Mouse (Mus musculus) large intestine, adult 2 months (tissue): ENCODE results near the gene Cln3. TPM values are rescaled to one million over a fixed set of nuclear protein-coding genes. Genes with fewer than 3 reads are reported as not detected.

Experiments used
- DNase-seq: peaks from one replicate; pipeline ENCODE4 v3.0.0-alpha.2; 2012; ENCODE audit warnings: low read depth, low spot score
- WGBS: fragments of 180-500 bp; shearing (Covaris S2); methylation state at CpG from one replicate; pipeline ENCODE4 v1.1.7; 2018; 5-methylcytosine and 5-hydroxymethylcytosine counted together
- polyA plus RNA-seq: library from polyadenylated mRNA; depleted of rRNA; stranded (reverse); fragments of >200 nt; gene quantifications from 2 replicates; pipeline ENCODE4 v1.2.3, GENCODE M21; 2012; rRNA removed

The Cln3 gene
- 35.0 and 37.1 TPM in 2 replicates for polyA plus RNA-seq

DNA sequence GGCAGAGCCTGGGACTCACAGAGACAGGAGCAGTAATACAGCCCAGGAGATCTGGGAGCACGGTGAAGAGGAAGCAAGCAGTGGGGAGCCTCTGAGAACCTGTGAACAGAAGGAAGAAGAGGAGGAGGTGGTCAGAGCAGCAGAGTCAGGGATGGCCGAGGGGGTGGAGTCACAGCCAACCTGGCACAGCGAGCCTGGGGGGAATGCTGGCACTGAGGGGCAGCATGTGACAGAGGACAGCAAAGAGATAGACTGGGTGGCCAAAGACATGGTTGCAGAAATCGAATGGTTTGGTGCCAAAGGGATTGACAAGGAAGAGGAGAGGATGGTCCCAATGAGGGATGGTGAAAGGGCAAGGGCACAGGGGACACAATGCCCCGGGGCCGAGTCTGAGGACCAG, at the start of gene Cln3:
TSS of gene Cln3 (minus strand) at position 101 of the 400 bp plus-strand sequence.
- WGBS: 85% methylated on average over 6 of the region's 6 CpGs
- DNase-seq: no peak

DNA sequence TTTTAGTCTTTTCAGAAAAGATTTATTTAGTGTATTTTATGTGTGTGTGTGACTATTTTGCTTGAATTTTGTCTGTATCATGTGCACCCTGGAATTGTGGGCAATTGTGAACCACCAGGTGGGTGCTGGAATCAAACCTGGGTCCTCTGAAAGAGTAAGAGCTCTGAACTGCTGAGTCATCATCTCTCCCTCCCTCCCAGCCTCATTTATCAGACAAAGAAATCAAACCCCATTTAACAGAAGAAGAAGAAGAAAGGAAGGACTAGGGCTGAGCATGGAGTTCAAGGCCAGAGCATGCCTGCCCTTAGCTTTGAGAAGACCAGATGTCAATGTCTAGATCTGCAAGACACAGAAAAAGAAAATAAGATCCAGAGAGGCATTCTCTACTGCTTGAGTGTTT, 49.8 kb upstream of the Cln3 start:
- DNase-seq: no peak

DNA sequence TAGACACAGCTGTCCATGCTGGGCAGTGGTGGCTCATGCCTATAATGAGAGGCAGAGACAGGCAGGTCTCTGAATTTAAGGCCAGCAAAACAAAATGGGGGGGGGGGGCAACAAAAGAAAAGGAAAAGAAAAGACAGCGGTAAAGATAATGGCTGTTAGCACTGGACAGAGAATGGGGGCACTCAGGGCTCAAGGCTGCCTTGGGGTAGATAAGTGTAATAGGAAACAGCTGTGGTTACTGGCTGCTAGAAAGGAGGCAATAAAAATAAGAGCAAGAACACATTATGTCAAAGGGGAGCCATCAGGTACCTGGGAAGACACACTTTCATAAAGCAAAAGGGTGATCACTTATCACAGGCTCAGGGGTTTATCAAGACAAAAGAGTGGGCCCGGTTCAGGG, 46.9 kb upstream of the Cln3 start:
- no peak for DNase-seq
- WGBS: 44% methylated on average over 2 of the region's 2 CpGs

DNA sequence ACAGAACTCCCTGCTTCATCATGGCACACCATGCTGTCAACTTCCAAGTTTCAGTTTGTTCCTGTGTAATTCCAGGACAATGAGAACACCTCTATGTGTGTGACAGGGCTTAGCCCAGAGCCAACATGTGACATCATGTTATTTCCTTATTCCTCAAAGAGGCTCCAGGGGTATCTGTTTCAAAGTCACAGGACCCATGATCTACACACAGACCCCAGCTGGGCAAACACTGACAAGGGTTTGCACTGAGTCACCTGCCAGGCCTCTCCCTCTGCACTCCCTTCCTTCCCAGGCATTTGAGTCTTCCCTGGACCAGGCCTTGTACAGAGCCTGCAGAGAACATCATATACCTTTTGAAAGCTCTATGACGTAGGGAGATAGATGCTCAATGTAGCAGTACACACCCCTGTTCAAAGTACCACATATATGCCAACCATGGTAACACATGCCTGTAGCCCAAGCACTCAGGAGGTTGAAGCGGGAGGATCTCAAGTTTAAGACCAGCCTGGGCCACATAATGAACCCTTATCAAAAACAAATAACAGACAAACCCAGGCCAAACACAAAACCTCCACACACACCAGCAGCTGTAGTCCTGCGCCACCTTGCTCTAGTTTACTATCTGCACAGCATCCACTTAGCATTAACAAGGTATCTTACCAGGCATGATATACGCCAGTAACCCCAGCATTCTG, 45.4 kb upstream of the Cln3 start, which contains the start of gene Nupr1:
TSS of gene Nupr1 (minus strand) at position 38 of the 695 bp plus-strand sequence.
- WGBS: 46% methylated on average over 4 of the region's 4 CpGs
- no peak for DNase-seq

DNA sequence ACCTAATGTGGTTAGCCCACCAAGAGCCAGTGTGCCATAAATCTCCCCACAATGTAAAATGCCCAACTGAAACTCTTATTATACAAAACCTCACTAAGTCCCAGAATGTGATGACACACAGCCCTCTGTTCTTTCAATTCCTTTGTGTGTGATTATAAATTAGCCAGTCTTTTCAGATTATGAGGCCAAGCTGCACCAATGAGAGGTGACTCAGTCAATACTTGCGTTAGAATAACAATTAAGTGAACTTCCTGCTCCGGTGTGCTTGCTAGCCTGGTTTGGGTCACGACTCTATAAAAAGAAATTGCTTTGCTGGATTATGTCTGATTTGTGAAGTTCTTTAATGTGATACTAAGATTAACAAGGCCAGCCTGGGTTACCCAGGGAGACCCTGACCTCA, 44.3 kb upstream of the Cln3 start:
- WGBS: 12% methylated on average over 3 of the region's 3 CpGs
- DNase-seq: no peak

DNA sequence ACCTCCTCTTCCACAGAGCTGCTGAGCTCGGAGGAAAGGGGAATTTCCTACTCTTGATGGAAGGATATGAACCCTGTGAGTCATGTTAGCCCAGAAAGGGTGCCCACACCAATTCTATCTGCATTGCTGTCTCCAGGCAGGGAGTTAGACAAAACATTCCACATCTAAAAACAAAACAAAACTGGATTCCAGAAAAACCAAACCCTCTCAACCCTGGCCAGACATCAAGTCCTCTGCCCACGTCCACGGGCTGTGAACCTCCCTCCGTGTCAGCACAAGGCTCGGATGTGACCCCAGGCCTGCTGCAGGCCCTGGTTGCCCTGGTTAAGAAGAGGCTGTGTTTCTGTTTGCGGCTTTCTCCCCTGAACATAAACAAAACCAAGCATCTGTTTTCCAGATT, 42.5 kb upstream of the Cln3 start:
- DNase-seq: no peak
- WGBS: 65% methylated on average over 6 of the region's 6 CpGs

DNA sequence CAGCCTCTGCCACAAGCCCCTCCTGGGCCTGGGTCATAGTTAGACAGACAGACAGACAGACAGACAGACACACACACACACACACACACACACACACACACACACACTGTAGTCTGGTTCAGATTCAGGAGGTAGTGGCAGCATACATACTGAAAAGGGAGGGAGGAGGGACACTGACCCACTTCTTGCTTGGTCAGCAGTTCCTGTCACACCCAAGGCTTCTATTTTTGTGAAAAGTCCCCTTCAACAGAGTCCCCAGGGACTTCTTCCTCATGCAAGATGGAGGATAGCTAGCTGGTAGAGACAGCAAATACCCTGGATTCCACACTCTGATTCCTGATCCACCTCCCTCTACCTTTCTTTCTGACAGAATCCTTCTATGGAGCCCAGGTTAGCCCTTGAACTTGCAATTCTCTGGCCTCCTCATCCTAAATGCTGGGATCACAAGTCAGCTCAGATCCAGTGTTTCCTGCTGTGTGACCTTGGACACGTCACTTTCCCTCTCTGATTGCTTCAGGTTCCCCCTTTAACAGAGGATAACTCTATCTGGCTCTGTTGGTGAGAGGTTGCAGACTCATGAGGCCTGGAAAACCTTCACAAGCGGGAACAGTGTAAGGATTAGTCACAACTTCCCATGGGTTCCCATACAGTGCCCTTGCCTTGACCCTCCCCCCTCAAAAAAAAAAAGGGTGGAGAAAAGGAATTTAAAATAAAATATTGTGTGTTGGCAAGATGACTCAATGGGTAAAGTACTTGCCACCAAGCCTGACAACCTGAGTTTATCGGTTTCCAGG, 40.4 kb upstream of the Cln3 start:
- WGBS: 55% methylated on average over 3 of the region's 3 CpGs
- no peak for DNase-seq

DNA sequence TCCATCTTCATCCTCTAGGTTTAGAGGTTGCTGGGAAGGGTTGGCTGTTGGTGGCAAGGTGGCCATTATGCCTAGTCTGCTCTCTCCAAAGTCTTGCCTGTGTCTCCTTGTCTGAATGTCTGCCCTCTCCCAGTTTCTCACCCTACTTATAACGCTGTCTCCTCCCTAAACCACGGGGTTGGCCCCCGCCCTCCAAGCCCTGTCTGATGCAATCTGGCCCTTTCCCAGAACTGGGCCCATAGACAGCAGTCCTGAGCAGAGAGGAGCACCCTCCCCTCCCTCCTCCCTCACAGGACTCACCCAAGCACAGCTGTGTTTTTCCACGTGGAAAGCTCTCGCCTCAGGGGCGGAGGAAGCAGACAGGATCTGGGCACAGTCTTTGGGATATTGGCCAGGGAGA, 39.8 kb upstream of the Cln3 start:
- WGBS: 4% methylated on average over 6 of the region's 6 CpGs
- no peak for DNase-seq

DNA sequence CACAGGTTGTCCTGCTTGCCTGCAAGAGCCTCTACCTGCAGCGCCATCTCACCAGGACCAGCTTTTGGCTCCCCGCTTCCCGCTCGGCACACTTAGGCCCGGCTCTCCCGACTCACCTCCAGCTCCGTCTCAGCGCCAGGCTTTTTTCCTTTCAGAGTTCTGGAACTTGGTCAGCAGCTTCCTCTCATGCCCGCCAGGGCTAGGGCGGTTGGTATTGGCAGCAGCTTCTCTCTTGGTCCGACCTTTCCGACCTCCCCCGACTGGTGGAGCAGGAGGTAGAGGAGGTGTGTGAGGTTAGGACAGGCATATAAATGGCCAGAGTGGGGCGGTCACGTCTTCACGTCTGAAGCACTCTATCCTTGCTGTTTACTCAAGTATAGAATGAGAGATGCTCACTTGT, 39.2 kb upstream of the Cln3 start:
- no peak for DNase-seq
- 66% methylated on average over 16 of the region's 16 CpGs for WGBS

DNA sequence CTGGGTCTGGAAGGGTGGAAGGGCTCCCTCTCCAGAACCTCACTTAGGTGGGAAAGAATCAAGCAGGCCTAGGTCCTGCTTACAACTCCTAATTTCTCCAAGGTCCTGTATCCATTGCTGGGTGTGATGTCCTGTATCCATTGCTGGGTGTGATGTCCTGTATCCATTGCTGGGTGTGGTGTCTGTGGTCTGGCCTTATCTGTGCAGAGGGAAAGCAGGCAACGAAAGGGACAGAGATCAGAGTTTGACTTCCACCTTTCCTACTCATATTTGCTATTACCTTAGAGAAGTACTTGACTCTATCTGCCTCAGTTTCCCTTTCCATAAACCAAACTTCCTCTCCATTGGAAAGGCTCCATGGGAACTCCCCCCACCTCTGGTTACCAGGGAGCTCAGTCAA, 37.8 kb upstream of the Cln3 start:
- 50% methylated on average over 1 of the region's 1 CpGs for WGBS
- DNase-seq: no peak

DNA sequence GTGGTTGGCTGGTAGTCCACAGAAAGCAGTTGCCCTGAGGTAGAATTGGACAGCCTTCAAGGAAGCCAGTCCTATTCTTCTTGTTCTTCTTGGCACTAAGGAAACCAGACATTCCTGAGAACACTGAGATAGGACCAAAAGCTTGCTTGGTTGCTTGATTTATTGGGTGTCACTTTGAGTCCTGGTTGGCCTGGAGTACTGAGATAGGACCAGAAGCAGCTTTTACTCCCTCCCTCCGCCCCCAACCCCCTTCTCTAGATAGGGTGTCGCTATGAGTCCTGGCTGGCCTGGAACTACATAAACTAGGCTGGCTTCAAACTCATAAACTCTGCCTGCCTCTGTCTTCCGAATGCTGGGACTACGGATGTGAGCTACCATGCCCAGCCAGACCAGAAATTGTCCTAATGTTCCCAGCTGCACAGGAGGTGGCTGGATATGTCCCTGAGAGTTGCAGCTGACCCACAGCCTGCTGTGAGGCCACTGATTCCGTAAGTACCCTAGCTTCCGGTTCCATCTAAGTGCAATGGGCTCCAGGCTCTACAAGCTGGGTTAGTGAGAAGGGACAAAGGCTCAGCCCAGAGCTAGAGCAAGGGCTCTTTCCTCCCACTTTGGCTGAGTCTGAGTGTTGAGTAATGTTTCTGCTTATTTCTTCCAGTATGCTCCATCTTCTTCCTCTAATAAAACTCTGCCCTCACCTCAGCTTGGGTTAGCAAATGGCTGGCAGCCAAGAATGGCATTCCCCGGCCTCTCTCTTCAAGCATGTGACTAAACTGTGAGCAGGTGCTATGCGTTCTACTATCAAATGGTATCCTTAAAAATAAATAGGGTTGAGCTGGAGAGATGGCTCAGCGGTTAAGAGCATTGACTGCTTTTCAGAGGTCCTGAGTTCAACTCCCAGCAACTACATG, 36.1 kb upstream of the Cln3 start:
- no peak for DNase-seq
- WGBS: 43% methylated on average over 9 of the region's 9 CpGs

DNA sequence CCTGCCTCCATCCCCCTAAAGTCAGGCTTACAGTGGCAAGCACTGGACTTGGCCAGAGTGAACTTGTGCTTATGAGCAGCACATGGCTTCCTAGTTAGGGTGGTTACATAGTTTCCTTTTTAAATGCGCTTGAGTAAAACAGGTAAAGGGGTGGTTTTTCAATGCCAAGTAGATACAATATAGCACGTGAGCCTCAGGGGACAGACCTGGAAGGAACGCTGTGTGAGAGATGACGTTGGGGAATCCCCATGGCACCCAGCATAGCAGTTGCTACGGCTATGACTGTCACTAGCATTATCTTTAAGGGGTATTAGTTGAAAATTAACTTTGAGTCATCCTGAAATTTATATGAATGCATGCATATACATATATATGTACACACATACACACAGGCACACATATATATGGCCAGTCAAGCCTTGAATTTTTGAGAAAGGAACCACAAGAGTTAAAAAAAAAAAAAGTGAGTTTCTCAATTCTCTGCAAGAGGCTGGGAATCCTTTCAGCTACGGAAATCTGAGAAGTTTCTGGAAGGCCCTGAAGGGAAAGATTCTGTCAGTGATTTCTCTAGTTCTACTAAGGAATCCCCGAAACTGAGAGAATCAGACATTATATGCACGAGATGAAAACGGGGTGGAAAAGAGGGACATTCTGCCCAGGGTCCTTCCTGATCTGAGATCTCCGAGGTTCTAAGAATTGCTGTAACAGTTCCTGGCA, 34.1 kb upstream of the Cln3 start:
- DNase-seq: no peak
- 63% methylated on average over 10 of the region's 10 CpGs for WGBS

DNA sequence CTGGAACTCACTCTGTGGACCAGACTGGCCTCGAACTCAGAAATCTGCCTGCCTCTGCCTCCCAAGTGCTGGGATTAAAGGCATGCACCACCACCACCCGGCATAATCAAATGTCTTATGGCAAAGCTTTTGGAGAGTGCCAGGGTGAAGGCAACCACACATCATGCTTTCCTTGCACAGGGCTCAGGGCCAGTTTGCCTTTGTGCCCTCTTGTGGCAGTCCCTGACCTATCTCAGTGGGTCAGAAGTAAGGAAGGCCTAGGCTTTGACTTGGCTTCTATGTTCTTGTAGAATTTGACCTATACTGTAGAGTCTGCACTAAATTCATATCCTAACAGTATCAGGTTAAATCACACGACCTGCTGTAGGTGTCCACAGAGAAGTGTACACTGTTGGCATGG, 31.1 kb upstream of the Cln3 start:
- no peak for DNase-seq
- 80% methylated on average over 3 of the region's 3 CpGs for WGBS

DNA sequence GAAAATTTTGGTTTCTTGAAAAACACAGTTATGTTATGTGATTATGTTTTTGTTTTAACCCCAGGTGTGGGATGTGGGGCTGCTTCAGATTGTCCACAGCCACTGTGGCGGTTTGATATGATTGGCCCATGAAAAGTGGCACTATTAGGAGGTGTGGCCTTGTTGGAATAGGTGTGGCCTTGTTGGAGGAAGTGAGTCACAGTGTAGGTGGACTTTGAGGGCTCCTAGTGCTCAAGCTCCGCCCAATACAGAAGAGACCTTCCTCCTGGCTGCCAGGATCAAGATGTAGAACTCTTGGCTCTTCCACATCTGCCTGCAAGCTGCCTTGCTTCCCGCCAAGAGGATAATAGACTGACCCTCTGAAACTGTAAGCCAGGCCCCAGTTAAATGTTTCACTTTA, 27.1 kb upstream of the Cln3 start:
- WGBS: 93% methylated on average over 3 of the region's 3 CpGs
- no peak for DNase-seq

DNA sequence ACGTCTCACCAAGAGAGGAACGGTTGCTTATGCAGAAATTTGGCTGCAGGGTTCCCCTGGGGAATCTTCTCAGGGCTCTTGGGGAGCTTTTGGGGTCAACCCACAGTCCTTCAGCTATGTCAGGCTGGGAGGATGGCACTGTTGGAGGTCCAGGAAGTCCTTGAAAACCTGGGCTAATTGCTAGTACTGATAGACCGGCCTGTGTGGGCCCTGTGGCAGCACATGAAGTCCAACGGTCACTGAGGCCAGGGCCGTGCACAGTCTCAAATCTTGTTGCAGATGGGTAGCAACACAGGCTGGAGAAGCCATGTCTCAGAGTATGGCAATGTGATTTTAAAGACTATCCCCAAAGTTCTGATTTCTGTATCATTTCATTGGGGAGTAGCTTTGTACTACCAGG, 22.2 kb upstream of the Cln3 start:
- WGBS: 79% methylated on average over 5 of the region's 5 CpGs
- no peak for DNase-seq

DNA sequence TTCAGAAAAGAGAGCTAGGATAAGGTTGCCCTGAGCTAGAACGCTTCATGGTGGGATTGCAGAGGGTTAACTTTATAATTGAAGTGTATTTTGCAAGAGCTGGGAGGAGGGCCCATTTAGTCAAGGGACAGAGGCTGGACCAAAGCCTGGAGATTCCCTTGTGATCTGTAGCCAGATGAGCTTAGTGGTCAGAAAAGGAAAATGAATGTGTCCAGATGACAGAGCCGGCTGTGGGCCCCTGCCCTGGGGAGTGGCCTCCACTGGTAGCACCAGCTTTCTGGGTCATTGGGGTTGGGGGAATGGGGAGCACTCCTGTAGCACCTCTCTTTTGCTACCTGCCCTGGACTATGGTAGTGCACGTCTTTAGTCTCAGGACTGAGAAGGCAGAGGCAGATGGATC, 21.4 kb upstream of the Cln3 start:
- WGBS: 52% methylated on average over 3 of the region's 3 CpGs

DNA sequence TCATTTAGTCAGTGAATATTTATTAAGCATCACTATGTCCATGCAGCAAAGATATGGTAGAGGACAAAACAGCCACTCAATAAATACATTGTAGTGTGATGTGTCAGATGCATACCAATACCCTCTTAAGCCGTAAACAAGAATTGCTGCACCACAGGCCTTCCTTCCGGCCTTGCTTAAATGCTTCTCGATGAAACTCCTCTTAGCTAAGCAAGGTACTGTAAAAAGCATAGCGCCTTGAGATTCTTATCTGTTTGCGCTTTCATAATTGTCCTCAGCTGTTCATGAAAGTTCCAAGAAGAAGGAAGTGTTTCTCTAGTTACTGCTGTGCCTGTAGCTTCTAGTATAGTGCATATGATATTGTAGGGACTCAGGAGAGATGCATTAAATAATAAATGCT, 21.0 kb upstream of the Cln3 start:
- DNase-seq: no peak
- 22% methylated on average over 5 of the region's 5 CpGs for WGBS

More for the DNA sequence above, 21.4 kb upstream of the Cln3 start:
- no peak for DNase-seq

DNA sequence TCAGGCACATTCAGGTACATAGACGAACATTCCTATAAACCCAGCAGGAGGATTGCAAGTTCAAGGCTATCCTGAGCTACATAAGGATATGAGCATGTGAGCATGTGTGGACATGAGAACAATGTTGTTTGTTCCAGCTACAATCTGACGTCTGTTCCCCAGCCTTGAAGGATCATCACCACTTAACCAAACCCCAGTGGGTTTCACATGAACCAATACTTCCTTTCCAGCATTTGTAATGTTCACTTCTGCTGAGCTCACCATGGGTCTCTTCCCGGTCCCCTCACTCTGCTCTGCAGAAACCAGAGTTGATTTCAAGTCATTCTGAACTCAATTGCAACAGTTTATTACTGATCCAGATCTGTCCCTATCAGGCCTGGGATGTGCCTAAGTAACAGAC, 17.0 kb upstream of the Cln3 start:
- DNase-seq: no peak
- WGBS: 83% methylated on average over 3 of the region's 3 CpGs

DNA sequence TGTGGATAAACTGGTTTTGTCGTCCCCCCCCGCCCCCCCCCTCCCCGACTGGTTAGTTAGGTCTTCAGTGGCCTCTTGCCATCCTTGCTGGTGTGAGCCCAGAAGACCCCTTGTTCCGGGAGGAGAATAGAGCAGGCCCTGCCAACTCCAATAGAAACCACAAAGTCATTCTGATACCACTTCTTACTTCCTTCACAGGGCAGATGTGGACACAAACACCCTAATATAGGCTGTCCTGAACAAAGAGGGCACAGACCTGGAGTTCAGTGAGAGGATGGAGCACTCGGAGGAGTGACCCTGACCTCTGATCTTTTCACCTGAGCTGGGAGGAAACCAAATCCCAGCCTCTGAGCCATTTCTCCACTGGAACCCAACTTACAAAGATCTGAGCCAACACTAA, 16.3 kb upstream of the Cln3 start:
- 24% methylated on average over 5 of the region's 5 CpGs for WGBS
- no peak for DNase-seq

DNA sequence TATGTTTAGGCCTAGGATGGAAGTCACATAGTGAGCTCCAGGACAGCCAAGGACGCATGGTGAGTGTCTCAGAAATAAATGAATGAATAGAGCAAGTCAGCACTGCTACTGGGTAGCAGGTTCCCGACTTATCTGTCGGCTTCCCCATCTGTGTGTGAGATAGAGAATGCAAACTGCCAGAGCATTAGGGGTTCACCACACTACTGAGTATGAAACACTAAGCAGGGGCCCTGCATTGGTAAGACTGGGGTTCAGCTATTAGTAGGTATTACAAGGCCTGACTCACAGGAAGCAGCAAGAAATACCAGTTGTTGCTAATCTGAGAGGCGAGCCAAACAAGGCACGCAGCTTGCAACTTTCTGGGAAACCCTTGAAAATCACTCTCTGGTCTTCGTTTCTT, 13.3 kb upstream of the Cln3 start:
- DNase-seq: no peak
- WGBS: 80% methylated on average over 6 of the region's 6 CpGs
